Mouse (Mus musculus) E14TG2a.4 (cell line): ENCODE results near the gene Tmem45a.

ENCODE experiments used
- CTCF ChIP-seq: conservative IDR thresholded peaks from 2 replicates; pipeline ENCODE4 v1.5.1; 2014; ENCODE audit warnings: low read length
- NANOG ChIP-seq: IDR thresholded peaks from 2 replicates; pipeline ENCODE4 v1.6.1; 2014; ENCODE audit warnings: borderline replicate concordance, low read length, mixed read lengths
- POU5F1 ChIP-seq: IDR thresholded peaks from 2 replicates; pipeline ENCODE4 v1.6.1; 2014; ENCODE audit warnings: low read length, borderline replicate concordance

DNA sequence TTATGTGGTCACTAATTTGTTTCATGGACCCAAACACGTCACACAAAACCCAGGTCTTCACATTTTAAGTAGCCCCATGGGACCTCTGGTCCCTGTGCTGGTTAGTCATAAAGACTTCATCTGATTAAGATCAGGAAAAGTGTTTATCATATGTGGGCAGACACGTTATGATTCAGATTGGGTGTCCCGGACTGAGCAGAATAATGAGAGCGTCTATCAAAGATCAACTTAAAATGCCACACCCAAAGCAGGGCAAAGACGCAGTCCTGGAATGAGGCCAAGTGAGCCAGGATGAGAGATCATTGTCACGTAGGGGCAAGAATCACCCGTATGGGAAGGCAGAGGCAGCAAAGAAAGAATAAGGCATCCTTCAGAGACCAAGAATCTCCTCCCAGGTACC lies 87.1 kb downstream of the Tmem45a start:
- TF ChIP-seq CTCF (no peak), NANOG (no peak), POU5F1 (no peak)
